In genomic region chr13:103198210-103198940, GRCm38 (mm10) we compare ENCODE assay signal across 29 mouse cellular contexts.
DNase-seq lines count a peak whose midpoint lies in the region; ATAC-seq and TF ChIP-seq lines count a peak whose summit lies in the region.
"Had no signal": no experiment of that assay in that cellular context is flagged by ENCODE, and none has a peak within 500 bp of the region (broad histone marks: within the 10 kb centered on the region; RNA-seq: fewer than 3 reads in every experiment).

No protein-coding gene starts in this region.

- no peaks in the 10 kb centered on the region; the same call in 1 of the 2 replicates for H3K4me1 ChIP-seq in heart, adult 2 months (ENCODE audit: control insufficient read depth, insufficient read depth, low read length)
- no peaks in the 10 kb centered on the region for H3K4me1 ChIP-seq in kidney, adult 2 months (ENCODE audit: control insufficient read depth, insufficient read depth, low read length)
- no peaks in the 10 kb centered on the region; the same call in 1 of the 2 replicates for H3K4me1 ChIP-seq in midbrain, embryonic 16.5 days (ENCODE audit: control insufficient read depth, insufficient read depth, low read length)
- H3K4me1 ChIP-seq: embryonic facial prominence, embryonic 12.5 days; liver, embryonic 15.5 days had no signal

- ATAC-seq in midbrain, embryonic 16.5 days = peak; percentile 71; the same call in 1 of the 2 replicates
- ATAC-seq: forebrain, embryonic 16.5 days; intestine, embryonic 16.5 days had no signal

- DNase-seq in heart, adult 11 months = peak; percentile 40
- DNase-seq in heart, adult 2 months = no peak
- peak; percentile 10 for DNase-seq in kidney, adult 2 months
- DNase-seq in kidney, postnatal 4 days = no peak
- DNase-seq in brain, embryonic 14.5 days (ENCODE audit: low read depth) = peak; percentile 51
- no peak for DNase-seq in left cerebral cortex, postnatal 4 days
- DNase-seq: adrenal gland, adult 8-10 months; cerebellum, adult 11 months; cerebellum, adult 9-10 months; embryo, embryonic 11 days; gastrocnemius, adult 2 months; heart, postnatal 36 days; kidney, adult 9 months; kidney, postnatal 10 days; layer of hippocampus, adult 9-11 months; lung, embryonic 14.5 days; lung, postnatal 14 days; right cerebral cortex, adult 18-20 months; spleen, adult 18-20 months; thymus, adult 18-20 months; thymus, postnatal 25 days had no signal

- H3K9ac ChIP-seq in heart, adult 2 months (ENCODE audit: low read depth, low read length) = no peak overlapping the region
- no peak overlapping the region for H3K9ac ChIP-seq in midbrain, embryonic 16.5 days (ENCODE audit: low read depth, low read length)
- H3K9ac ChIP-seq: embryonic facial prominence, embryonic 12.5 days; limb, embryonic 12.5 days; liver, embryonic 15.5 days; lung, embryonic 14.5 days had no signal

- H3K9me3 ChIP-seq in midbrain, embryonic 16.5 days (replicated peaks; ENCODE audit: control insufficient read depth, low read length, poor library complexity, severe bottlenecking) = no peaks in the 10 kb centered on the region
- H3K9me3 ChIP-seq: embryonic facial prominence, embryonic 12.5 days; G1E; limb, embryonic 12.5 days; liver, embryonic 15.5 days had no signal

- no peak overlapping the region for H3K4me3 ChIP-seq in heart, adult 2 months
- H3K4me3 ChIP-seq in kidney, adult 2 months (ENCODE audit: insufficient read depth, low read depth, low read length) = no peak overlapping the region
- no peak overlapping the region for H3K4me3 ChIP-seq in midbrain, embryonic 16.5 days (ENCODE audit: low read depth, low read length)
- H3K4me3 ChIP-seq: embryonic facial prominence, embryonic 12.5 days; gastrocnemius, adult 2 months; limb, embryonic 12.5 days; liver, embryonic 15.5 days had no signal

- no peaks in the 10 kb centered on the region for H3K27me3 ChIP-seq in heart, adult 2 months (ENCODE audit: control insufficient read depth, insufficient read depth, low read length)
- no peaks in the 10 kb centered on the region for H3K27me3 ChIP-seq in kidney, adult 2 months (replicated peaks; ENCODE audit: control insufficient read depth, insufficient read depth, low read length)
- no peaks in the 10 kb centered on the region for H3K27me3 ChIP-seq in midbrain, embryonic 16.5 days (ENCODE audit: control insufficient read depth, insufficient read depth, low read depth, low read length)
- H3K27me3 ChIP-seq: embryonic facial prominence, embryonic 12.5 days; limb, embryonic 12.5 days; liver, embryonic 15.5 days had no signal

- no peaks in the 10 kb centered on the region for H3K79me2 ChIP-seq in heart, adult 2 months (replicated peaks; ENCODE audit: control insufficient read depth, insufficient read depth, low read length)

- intact Hi-C loops in heart, adult 2 months (cut with DNase I) = no loop called here
- intact Hi-C loops in left cerebral cortex, postnatal 4 days (cut with DNase I) = no loop called here

- TF ChIP-seq EP300 in heart, adult 2 months (IDR thresholded peaks at IDR 0.05; ENCODE audit: insufficient read depth, low read depth, low read length) = no peak

- H3K36me3 ChIP-seq in heart, adult 2 months (ENCODE audit: control insufficient read depth, insufficient read depth, low read length) = no peaks in the 10 kb centered on the region
- H3K36me3 ChIP-seq in kidney, adult 2 months (ENCODE audit: control insufficient read depth, insufficient read depth, low read length) = no peaks in the 10 kb centered on the region
- no peaks in the 10 kb centered on the region for H3K36me3 ChIP-seq in midbrain, embryonic 16.5 days (ENCODE audit: control insufficient read depth, insufficient read depth, low read length)
- H3K36me3 ChIP-seq: embryonic facial prominence, embryonic 12.5 days; G1E; limb, embryonic 12.5 days; liver, embryonic 15.5 days had no signal

- WGBS in heart, adult 2 months = 89% methylated on average over 9 of the region's 9 CpGs
- WGBS in kidney, adult 2 months = 88% methylated on average over 9 of the region's 9 CpGs
- WGBS in midbrain, embryonic 16.5 days = 64% methylated on average over 9 of the region's 9 CpGs

- H3K27ac ChIP-seq in heart, adult 2 months = no peak overlapping the region
- no peak overlapping the region for H3K27ac ChIP-seq in kidney, adult 2 months (ENCODE audit: insufficient read depth, low read depth, low read length)
- H3K27ac ChIP-seq in midbrain, embryonic 16.5 days (ENCODE audit: low read length) = no peak overlapping the region
- H3K27ac ChIP-seq: embryonic facial prominence, embryonic 12.5 days; gastrocnemius, adult 2 months; limb, embryonic 12.5 days; liver, embryonic 15.5 days had no signal

- no peak overlapping the region for H3K4me2 ChIP-seq in midbrain, embryonic 16.5 days (ENCODE audit: low read length)
- H3K4me2 ChIP-seq: embryonic facial prominence, embryonic 12.5 days; heart, embryonic 11.5 days; limb, embryonic 12.5 days; liver, embryonic 15.5 days; lung, embryonic 14.5 days had no signal

- TF ChIP-seq POLR2A in heart, adult 2 months (IDR thresholded peaks at IDR 0.05; ENCODE audit: insufficient read depth, low read depth, low read length) = no peak
- no peak for TF ChIP-seq POLR2A in kidney, adult 2 months (IDR thresholded peaks at IDR 0.05; ENCODE audit: low read depth, low read length)
- no peak for TF ChIP-seq POLR2A in brain, embryonic 14.5 days (IDR thresholded peaks at IDR 0.05; ENCODE audit: borderline replicate concordance, extremely low read depth, insufficient read depth, insufficient read length, poor library complexity, severe bottlenecking)

- no peak for TF ChIP-seq CTCF in heart, adult 2 months (IDR thresholded peaks at IDR 0.05)
- TF ChIP-seq CTCF in kidney, adult 2 months (conservative IDR thresholded peaks at IDR 0.05; ENCODE audit: insufficient read depth, insufficient read length, low read depth, low read length) = no peak
- no peak for TF ChIP-seq CTCF in brain, embryonic 14.5 days (IDR thresholded peaks at IDR 0.05; ENCODE audit: borderline replicate concordance, extremely low read depth, insufficient read depth, insufficient read length)

Comparison
In these comparisons a context has a peak if more than half of its experiments do, and no peak if none do; other contexts are left out.
1. DNase-seq: peak in heart, adult 11 months (single experiment), kidney, adult 2 months (single experiment) and brain, embryonic 14.5 days (single experiment); none in heart, adult 2 months (0 of 2), kidney, postnatal 4 days (0 of 2) and left cerebral cortex, postnatal 4 days (single experiment).